Mouse (Mus musculus): ENCODE results near the gene Foxb2. TPM values are rescaled to one million over a fixed set of nuclear protein-coding genes. Genes with fewer than 3 reads are reported as not detected.
"Not testable (repeated sequence)": the region's sequence is repeated elsewhere in the genome, so short reads cannot be mapped to it uniquely, and the experiment has no call there.

The Foxb2 gene
- polyA plus RNA-seq, 1 experiment from 2014 or later: not detected

GRCm38 (mm10) chr19:16870501-16871191 is 3.0 kb downstream of the Foxb2 start:
- Histone ChIP-seq H3K9ac (no peak overlapping the region), H3K4me1 (peaks cover 28% of the 10 kb centered on the region), H3K4me3 (replicated peaks) (no peak overlapping the region), H3K4me2 (no peak overlapping the region), H3K27ac (no peak overlapping the region), H3K27me3 (replicated peaks) (peaks cover 76% of the 10 kb centered on the region), H3K36me3 (no peaks in the 10 kb centered on the region), H3K9me3 (no peaks in the 10 kb centered on the region)
- no peak for ATAC-seq (ENCODE audit: insufficient read depth, low FRiP score, low read depth)
- 2% methylated on average over 28 of the region's 28 CpGs for WGBS

- peaks cover 16% of the 10 kb centered on the region for H3K4me1 ChIP-seq
- H3K9ac ChIP-seq: no peak overlapping the region
- no peak overlapping the region for H3K4me2 ChIP-seq
- WGBS: 29% methylated on average over 5 of the region's 5 CpGs
- H3K4me3 ChIP-seq (replicated peaks): no peak overlapping the region
- no peaks in the 10 kb centered on the region for H3K36me3 ChIP-seq
- no peak for ATAC-seq (ENCODE audit: insufficient read depth, low FRiP score, low read depth)
- peaks cover 55% of the 10 kb centered on the region for H3K27me3 ChIP-seq (replicated peaks)
- H3K27ac ChIP-seq: no peak overlapping the region
- H3K9me3 ChIP-seq: no peaks in the 10 kb centered on the region
These were observed 5.1 kb downstream of the Foxb2 start for GRCm38 (mm10) chr19:16868534-16868933.

GRCm38 (mm10) chr19:16858646-16859045 is 15.0 kb downstream of the Foxb2 start:
- Histone ChIP-seq H3K4me2 (no peak overlapping the region), H3K36me3 (no peaks in the 10 kb centered on the region), H3K9me3 (no peaks in the 10 kb centered on the region), H3K27me3 (replicated peaks) (no peaks in the 10 kb centered on the region), H3K4me3 (replicated peaks) (no peak overlapping the region), H3K9ac (no peak overlapping the region), H3K4me1 (no peaks in the 10 kb centered on the region), H3K27ac (no peak overlapping the region)
- WGBS: 50% methylated on average over 4 of the region's 4 CpGs
- ATAC-seq (ENCODE audit: insufficient read depth, low FRiP score, low read depth): no peak

- no peak overlapping the region for H3K4me3 ChIP-seq (replicated peaks)
- no peak overlapping the region for H3K27ac ChIP-seq
- H3K27me3 ChIP-seq (replicated peaks): no peaks in the 10 kb centered on the region
- no peaks in the 10 kb centered on the region for H3K4me1 ChIP-seq
- 62% methylated on average over 5 of the region's 5 CpGs for WGBS
- no peaks in the 10 kb centered on the region for H3K9me3 ChIP-seq
- H3K4me2 ChIP-seq: no peak overlapping the region
- no peak for ATAC-seq (ENCODE audit: insufficient read depth, low FRiP score, low read depth)
- H3K36me3 ChIP-seq: no peaks in the 10 kb centered on the region
- H3K9ac ChIP-seq: no peak overlapping the region
These were observed 16.9 kb downstream of the Foxb2 start for GRCm38 (mm10) chr19:16856752-16857151.

- not testable (repeated sequence) for H3K4me3 ChIP-seq (replicated peaks); H3K27ac ChIP-seq; H3K36me3 ChIP-seq; H3K9me3 ChIP-seq; H3K9ac ChIP-seq; H3K4me2 ChIP-seq; ATAC-seq (ENCODE audit: insufficient read depth, low FRiP score, low read depth); H3K4me1 ChIP-seq; H3K27me3 ChIP-seq (replicated peaks)
- 99% methylated on average over 2 of the region's 2 CpGs for WGBS
These were observed 29.5 kb downstream of the Foxb2 start for GRCm38 (mm10) chr19:16844091-16844490.

GRCm38 (mm10) chr19:16841516-16842249 is 31.9 kb downstream of the Foxb2 start:
- no peak for ATAC-seq (ENCODE audit: insufficient read depth, low FRiP score, low read depth)
- H3K27ac ChIP-seq: no peak overlapping the region
- no peak overlapping the region for H3K9ac ChIP-seq
- no peaks in the 10 kb centered on the region for H3K4me1 ChIP-seq
- H3K27me3 ChIP-seq (replicated peaks): no peaks in the 10 kb centered on the region
- H3K9me3 ChIP-seq: no peaks in the 10 kb centered on the region
- H3K36me3 ChIP-seq: no peaks in the 10 kb centered on the region
- H3K4me2 ChIP-seq: no peak overlapping the region
- 43% methylated on average over 9 of the region's 9 CpGs for WGBS
- no peak overlapping the region for H3K4me3 ChIP-seq (replicated peaks)

- Histone ChIP-seq H3K4me1 (no peaks in the 10 kb centered on the region), H3K4me3 (replicated peaks) (no peak overlapping the region), H3K27me3 (replicated peaks) (no peaks in the 10 kb centered on the region), H3K9me3 (no peaks in the 10 kb centered on the region), H3K27ac (no peak overlapping the region), H3K4me2 (no peak overlapping the region), H3K36me3 (no peaks in the 10 kb centered on the region), H3K9ac (no peak overlapping the region)
- ATAC-seq (ENCODE audit: insufficient read depth, low FRiP score, low read depth): no peak
- 86% methylated on average over 8 of the region's 8 CpGs for WGBS
These were observed 32.6 kb downstream of the Foxb2 start for GRCm38 (mm10) chr19:16841001-16841400.

- 65% methylated on average over 5 of the region's 5 CpGs for WGBS
- Histone ChIP-seq H3K27me3 (replicated peaks) (no peaks in the 10 kb centered on the region), H3K4me3 (replicated peaks) (no peak overlapping the region), H3K27ac (no peak overlapping the region), H3K36me3 (no peaks in the 10 kb centered on the region), H3K4me2 (no peak overlapping the region), H3K9ac (no peak overlapping the region), H3K4me1 (no peaks in the 10 kb centered on the region), H3K9me3 (no peaks in the 10 kb centered on the region)
- ATAC-seq (ENCODE audit: insufficient read depth, low FRiP score, low read depth): no peak
These were observed 45.9 kb downstream of the Foxb2 start for GRCm38 (mm10) chr19:16827657-16828056.

- Histone ChIP-seq H3K27ac (no peak overlapping the region), H3K27me3 (replicated peaks) (no peaks in the 10 kb centered on the region), H3K9ac (no peak overlapping the region), H3K9me3 (no peaks in the 10 kb centered on the region), H3K4me2 (no peak overlapping the region), H3K4me1 (no peaks in the 10 kb centered on the region), H3K36me3 (no peaks in the 10 kb centered on the region), H3K4me3 (replicated peaks) (no peak overlapping the region)
- WGBS: 40% methylated on average over 5 of the region's 5 CpGs
- ATAC-seq (ENCODE audit: insufficient read depth, low FRiP score, low read depth): no peak
These were observed 48.4 kb downstream of the Foxb2 start for GRCm38 (mm10) chr19:16825228-16825627.

Other genes with a start within 250 kb of the Foxb2 start
- gene Vps13a, start 92.9 kb downstream of the Foxb2 start, polyA plus RNA-seq (2015; fragmentation: Nextera tagmentation; extraction: Ambion mirVana): 11.2 and 11.8 TPM in 2 replicates
- gene Prune2, start 82.3 kb upstream of the Foxb2 start, polyA plus RNA-seq (2015; fragmentation: Nextera tagmentation; extraction: Ambion mirVana): 2.5 and 2.7 TPM in 2 replicates

Measured in stomach, embryonic 15.5 days (tissue).